Mouse (Mus musculus) bone marrow macrophage, adult 2 months (primary cell): ENCODE data around the gene Rcan2. TPM values are rescaled to one million over a fixed set of nuclear protein-coding genes. Genes with fewer than 3 reads are reported as not detected.

ENCODE experiments used
- H3K27ac ChIP-seq: 2 replicates; pipeline ENCODE4 v1.5.1; 2012; ENCODE audit warnings: low read depth, low read length; ENCODE audit not compliant: insufficient read depth
- H3K4me1 ChIP-seq: 2 replicates; pipeline ENCODE4 v1.6.1; 2012; ENCODE audit warnings: low read length; ENCODE audit not compliant: control insufficient read depth, insufficient read depth
- H3K4me3 ChIP-seq: 2 replicates; pipeline ENCODE4 v1.5.1; 2012; ENCODE audit warnings: mild to moderate bottlenecking, low read length, moderate library complexity; ENCODE audit not compliant: insufficient read depth
- CTCF ChIP-seq: IDR thresholded peaks from 2 replicates; pipeline ENCODE4 v1.5.1; 2012; ENCODE audit warnings: low read depth, mild to moderate bottlenecking, low read length, moderate library complexity
- POLR2A ChIP-seq: IDR thresholded peaks from 2 replicates; pipeline ENCODE4 v1.6.1; 2012; ENCODE audit warnings: mild to moderate bottlenecking, low read depth, low read length, borderline replicate concordance
- polyA plus RNA-seq: library from polyadenylated mRNA; stranded (reverse); fragments of >200 nt; gene quantifications from 2 replicates; pipeline ENCODE4 v1.2.4, GENCODE M21; 2012; ENCODE audit not compliant: missing spikeins, insufficient read depth, insufficient read length

Rcan2 gene
- polyA plus RNA-seq, 1 experiment = not detected

GRCm38 (mm10) chr17:43904896-43905295 is 103.7 kb downstream of the Rcan2 start:
- H3K4me3 ChIP-seq = no peak overlapping the region
- no peak overlapping the region for H3K27ac ChIP-seq
- TF ChIP-seq POLR2A (no peak), CTCF (no peak)
- H3K4me1 ChIP-seq = no peaks in the 10 kb centered on the region

- no peak overlapping the region for H3K27ac ChIP-seq
- TF ChIP-seq CTCF = no peak
- TF ChIP-seq POLR2A = no peak
- no peaks in the 10 kb centered on the region for H3K4me1 ChIP-seq
- H3K4me3 ChIP-seq = no peak overlapping the region
Observed at GRCm38 (mm10) chr17:43906728-43907127, 105.6 kb downstream of the Rcan2 start.

- H3K4me1 ChIP-seq = no peaks in the 10 kb centered on the region
- no peak for TF ChIP-seq POLR2A
- no peak for TF ChIP-seq CTCF
- H3K27ac ChIP-seq = no peak overlapping the region
- no peak overlapping the region for H3K4me3 ChIP-seq
Observed at GRCm38 (mm10) chr17:43916128-43916527, 115.0 kb downstream of the Rcan2 start.

- no peak overlapping the region for H3K27ac ChIP-seq
- no peak for TF ChIP-seq CTCF
- TF ChIP-seq POLR2A = no peak
- H3K4me3 ChIP-seq = no peak overlapping the region
- H3K4me1 ChIP-seq = no peaks in the 10 kb centered on the region
Observed at GRCm38 (mm10) chr17:43917143-43917542, 116.0 kb downstream of the Rcan2 start.

GRCm38 (mm10) chr17:43929856-43930255 is 128.7 kb downstream of the Rcan2 start:
- TF ChIP-seq CTCF (no peak), POLR2A (no peak)
- Histone ChIP-seq H3K27ac (no peak overlapping the region), H3K4me3 (no peak overlapping the region), H3K4me1 (no peaks in the 10 kb centered on the region)

GRCm38 (mm10) chr17:43931731-43932130 is 130.6 kb downstream of the Rcan2 start:
- no peak overlapping the region for H3K27ac ChIP-seq
- TF ChIP-seq POLR2A = no peak
- TF ChIP-seq CTCF = no peak

GRCm38 (mm10) chr17:43934056-43934455 is 132.9 kb downstream of the Rcan2 start:
- Histone ChIP-seq H3K27ac (no peak overlapping the region), H3K4me1 (no peaks in the 10 kb centered on the region), H3K4me3 (no peak overlapping the region)
- no peak for TF ChIP-seq POLR2A

More at GRCm38 (mm10) chr17:43931731-43932130, 130.6 kb downstream of the Rcan2 start:
- Histone ChIP-seq H3K4me1 (no peaks in the 10 kb centered on the region), H3K4me3 (no peak overlapping the region)

- Histone ChIP-seq H3K4me3 (no peak overlapping the region), H3K4me1 (no peaks in the 10 kb centered on the region), H3K27ac (no peak overlapping the region)
- TF ChIP-seq CTCF (no peak), POLR2A (no peak)
Observed at GRCm38 (mm10) chr17:43952219-43952618, 151.1 kb downstream of the Rcan2 start.

- Histone ChIP-seq H3K4me1 (no peaks in the 10 kb centered on the region), H3K4me3 (no peak overlapping the region), H3K27ac (no peak overlapping the region)
- TF ChIP-seq CTCF = no peak
- TF ChIP-seq POLR2A = no peak
Observed at GRCm38 (mm10) chr17:43952661-43953534, 151.7 kb downstream of the Rcan2 start.

GRCm38 (mm10) chr17:43953535-43953918 is 152.4 kb downstream of the Rcan2 start:
- H3K4me1 ChIP-seq = no peaks in the 10 kb centered on the region
- H3K4me3 ChIP-seq = no peak overlapping the region
- no peak overlapping the region for H3K27ac ChIP-seq
- TF ChIP-seq POLR2A = no peak
- no peak for TF ChIP-seq CTCF

- no peak overlapping the region for H3K4me3 ChIP-seq
- no peaks in the 10 kb centered on the region for H3K4me1 ChIP-seq
- TF ChIP-seq CTCF = no peak
- no peak for TF ChIP-seq POLR2A
- no peak overlapping the region for H3K27ac ChIP-seq
Observed at GRCm38 (mm10) chr17:43959797-43960196, 158.6 kb downstream of the Rcan2 start.
